Mouse (Mus musculus) kidney, adult 2 months (tissue): ENCODE results near the gene Hsd11b1. TPM values are rescaled to one million over a fixed set of nuclear protein-coding genes. Genes with fewer than 3 reads are reported as not detected.
A peak's percentile ranks its signal among the peaks of the same experiment; 100 is the strongest.

ENCODE experiments used
- DNase-seq: peaks from one replicate; pipeline ENCODE4 v3.0.0; 2021
- H3K27ac ChIP-seq: fragments of 200-500 bp; 2 replicates; pipeline ENCODE4 v1.5.1; 2012; ENCODE audit warnings: low read depth, low read length, control low read depth, inconsistent platforms; ENCODE audit not compliant: insufficient read depth
- H3K27me3 ChIP-seq: fragments of 200-500 bp; replicated peaks from 2 replicates; pipeline ENCODE4 v1.6.1; 2012; ENCODE audit warnings: mild to moderate bottlenecking, moderate library complexity, low read length, inconsistent platforms; ENCODE audit not compliant: control insufficient read depth, insufficient read depth
- H3K36me3 ChIP-seq: fragments of 200-500 bp; 2 replicates; pipeline ENCODE4 v1.6.1; 2012; ENCODE audit warnings: mild to moderate bottlenecking, moderate library complexity, low read length, inconsistent platforms; ENCODE audit not compliant: control insufficient read depth, insufficient read depth
- H3K4me1 ChIP-seq: fragments of 200-500 bp; 2 replicates; pipeline ENCODE4 v1.6.1; 2011; ENCODE audit warnings: low read length; ENCODE audit not compliant: control insufficient read depth, insufficient read depth
- H3K4me3 ChIP-seq: fragments of 200-500 bp; 2 replicates; pipeline ENCODE4 v1.5.1; 2011; ENCODE audit warnings: mild to moderate bottlenecking, low read depth, low read length, control low read depth; ENCODE audit not compliant: insufficient read depth
- CTCF ChIP-seq: fragments of 200-500 bp; conservative IDR thresholded peaks from 2 replicates; pipeline ENCODE4 v1.5.1; 2011; ENCODE audit warnings: low read depth, mild to moderate bottlenecking, control low read depth, low read length, moderate library complexity, mixed read lengths; ENCODE audit not compliant: insufficient read depth, insufficient read length
- POLR2A ChIP-seq: fragments of 200-500 bp; IDR thresholded peaks from one replicate; pipeline ENCODE4 v1.6.1; 2011; ENCODE audit warnings: low read depth, low read length, control low read depth
- WGBS: fragments of 180-500 bp; shearing (Covaris S2); methylation state at CpG from one replicate; pipeline ENCODE4 v1.1.7; 2018; 5-methylcytosine and 5-hydroxymethylcytosine counted together
- polyA plus RNA-seq: library from polyadenylated mRNA; depleted of rRNA; stranded (reverse); fragments of >200 nt; gene quantifications from 2 replicates; pipeline ENCODE4 v1.2.3, GENCODE M21; 2012

Hsd11b1 gene
- polyA plus RNA-seq, 1 experiment, result 136 TPM

GRCm38 (mm10) chr1:193203821-193204220 lies 60.1 kb downstream of the Hsd11b1 start:
- Histone ChIP-seq H3K36me3 (no peaks in the 10 kb centered on the region), H3K27ac (no peak overlapping the region), H3K27me3 (no peaks in the 10 kb centered on the region), H3K4me3 (no peak overlapping the region), H3K4me1 (peaks cover 7% of the 10 kb centered on the region; the same call in 1 of the 2 replicates)
- DNase-seq, result no peak
- 86% methylated on average over 2 of the region's 2 CpGs for WGBS
- TF ChIP-seq CTCF, result no peak

GRCm38 (mm10) chr1:193201383-193201778 lies 62.5 kb downstream of the Hsd11b1 start, which contains the start of gene Traf3ip3:
Gene Traf3ip3 (minus strand): TSS chr1:193201703.
- TF ChIP-seq POLR2A, result no peak
- TF ChIP-seq CTCF, result no peak
- Histone ChIP-seq H3K4me1 (peaks cover 7% of the 10 kb centered on the region; the same call in 1 of the 2 replicates), H3K36me3 (no peaks in the 10 kb centered on the region), H3K4me3 (no peak within 1 kb of the TSS), H3K27me3 (no peaks in the 10 kb centered on the region), H3K27ac (no peak within 1 kb of the TSS)
- DNase-seq, result peak; percentile 29
- WGBS, result 66% methylated on average over 5 of the region's 5 CpGs

- 88% methylated on average over 8 of the region's 8 CpGs for WGBS
- Histone ChIP-seq H3K4me1 (peaks cover 3% of the 10 kb centered on the region; the same call in 1 of the 2 replicates), H3K27me3 (no peaks in the 10 kb centered on the region), H3K36me3 (no peaks in the 10 kb centered on the region), H3K4me3 (no peak overlapping the region), H3K27ac (no peak overlapping the region)
- DNase-seq, result no peak
- no peak for TF ChIP-seq POLR2A
- no peak for TF ChIP-seq CTCF
Observed at GRCm38 (mm10) chr1:193200640-193201382, 63.1 kb downstream of the Hsd11b1 start.

- 83% methylated on average over 2 of the region's 2 CpGs for WGBS
- DNase-seq, result no peak
- no peak overlapping the region for H3K27ac ChIP-seq
- TF ChIP-seq CTCF (peak; percentile 43), POLR2A (no peak)
- H3K36me3 ChIP-seq, result no peaks in the 10 kb centered on the region
- no peak overlapping the region for H3K4me3 ChIP-seq
- H3K4me1 ChIP-seq, result no peaks in the 10 kb centered on the region
- no peaks in the 10 kb centered on the region for H3K27me3 ChIP-seq
Observed at GRCm38 (mm10) chr1:193198312-193198711, 65.6 kb downstream of the Hsd11b1 start.

GRCm38 (mm10) chr1:193197494-193198205 lies 66.2 kb downstream of the Hsd11b1 start:
- no peak for DNase-seq
- H3K36me3 ChIP-seq, result no peaks in the 10 kb centered on the region
- no peak overlapping the region for H3K4me3 ChIP-seq
- no peaks in the 10 kb centered on the region for H3K27me3 ChIP-seq
- H3K27ac ChIP-seq, result no peak overlapping the region
- no peaks in the 10 kb centered on the region for H3K4me1 ChIP-seq
- 89% methylated on average over 18 of the region's 18 CpGs for WGBS
- no peak for TF ChIP-seq POLR2A
- TF ChIP-seq CTCF, result no peak

- TF ChIP-seq POLR2A (no peak), CTCF (no peak)
- Histone ChIP-seq H3K4me1 (no peaks in the 10 kb centered on the region), H3K27ac (no peak overlapping the region), H3K4me3 (no peak overlapping the region), H3K27me3 (no peaks in the 10 kb centered on the region), H3K36me3 (no peaks in the 10 kb centered on the region)
- 69% methylated on average over 3 of the region's 3 CpGs for WGBS
- no peak for DNase-seq
Observed at GRCm38 (mm10) chr1:193195169-193195810, 68.6 kb downstream of the Hsd11b1 start.
